Comparison of ENCODE assay signal across 8 mouse cellular contexts in genomic region chr15:9192685-9193084, GRCm38 (mm10). TPM values are rescaled to one million over a fixed set of nuclear protein-coding genes. Genes with fewer than 3 reads are reported as not detected.
DNase-seq lines count a peak whose midpoint lies in the region; ATAC-seq and TF ChIP-seq lines count a peak whose summit lies in the region.
"Not testable (repeated sequence)": the region's sequence is repeated elsewhere in the genome, so short reads cannot be mapped to it uniquely, and the experiment has no call there.

No protein-coding gene starts in this region.

- not testable (repeated sequence) for H3K9me3 ChIP-seq in MEL (replicated peaks; ENCODE audit: insufficient read depth, low read length); forebrain, embryonic 14.5 days (replicated peaks; ENCODE audit: control insufficient read depth, low read length); stomach, postnatal 0 days (ENCODE audit: control insufficient read depth, low read length)

- not testable (repeated sequence) for H3K27ac ChIP-seq in MEL (ENCODE audit: control insufficient read depth, low read depth, low read length); forebrain, embryonic 14.5 days (ENCODE audit: low read depth, low read length); liver, adult 2 months (replicated peaks; ENCODE audit: insufficient read depth, low read depth, low read length); stomach, postnatal 0 days (replicated peaks)

- ATAC-seq in forebrain, embryonic 14.5 days; stomach, postnatal 0 days (ENCODE audit: low FRiP score, low TSS enrichment): not testable (repeated sequence)
- peak; percentile 46 for ATAC-seq in inflammation-experienced regulatory T-cells, adult 6 months
- ATAC-seq in megakaryocyte-erythroid progenitor cell, adult 5-6 weeks (replicated peaks; ENCODE audit: low FRiP score, low TSS enrichment, poor library complexity, severe bottlenecking), result 0 out of 2 replicates have a peak, but pooled peaks have one; percentile 63

- peak; percentile 76 for TF ChIP-seq RAD21 in MEL (IDR thresholded peaks at IDR 0.05; ENCODE audit: low read depth, low read length)

- not testable (repeated sequence) for TF ChIP-seq POLR2A in MEL (IDR thresholded peaks at IDR 0.05; ENCODE audit: control insufficient read depth in 1 of 2, insufficient read depth in 1 of 2, low read depth in 1 of 2, low read length in 2 of 2, poor library complexity in 1 of 2); brain, embryonic 14.5 days (IDR thresholded peaks at IDR 0.05; ENCODE audit: borderline replicate concordance, extremely low read depth, insufficient read depth, insufficient read length, poor library complexity, severe bottlenecking); liver, adult 2 months (IDR thresholded peaks at IDR 0.05; ENCODE audit: extremely low read depth, insufficient read depth, low read length)

- TF ChIP-seq CTCF in MEL (IDR thresholded peaks at IDR 0.05 in 2 of 3, conservative IDR thresholded peaks at IDR 0.05 in 1 of 3; ENCODE audit: control insufficient read depth in 1 of 3, insufficient read depth in 1 of 3, low read depth in 2 of 3, low read length in 3 of 3, poor library complexity in 1 of 3, severe bottlenecking in 1 of 3), result peak in 2 of 3 experiments; percentile 33 to 71; a peak in 4 of 6 replicates
- TF ChIP-seq CTCF in brain, embryonic 14.5 days (IDR thresholded peaks at IDR 0.05; ENCODE audit: borderline replicate concordance, extremely low read depth, insufficient read depth, insufficient read length), result peak; percentile 9; the same call in 1 of the 2 replicates
- TF ChIP-seq CTCF in liver, adult 2 months (IDR thresholded peaks at IDR 0.05; ENCODE audit: low read depth, low read length), result not testable (repeated sequence)
- peak; percentile 54 for TF ChIP-seq CTCF in stomach, postnatal 0 days (IDR thresholded peaks at IDR 0.05; ENCODE audit: low read depth)

- H3K9ac ChIP-seq in MEL (ENCODE audit: control insufficient read depth, low read depth, low read length, poor library complexity, severe bottlenecking); forebrain, embryonic 14.5 days (ENCODE audit: low read length); liver, adult 2 months (ENCODE audit: low read depth, low read length); stomach, postnatal 0 days (ENCODE audit: low read length): not testable (repeated sequence)

- H3K4me3 ChIP-seq in MEL (ENCODE audit: control insufficient read depth in 1 of 2, insufficient read depth in 1 of 2, low read depth in 2 of 2, low read length in 2 of 2); forebrain, embryonic 14.5 days (ENCODE audit: low read depth, low read length); liver, adult 2 months (ENCODE audit: insufficient read depth, low read depth, low read length); stomach, postnatal 0 days (ENCODE audit: low read depth, low read length): not testable (repeated sequence)

- not testable (repeated sequence) for TF ChIP-seq EP300 in MEL (IDR thresholded peaks at IDR 0.05; ENCODE audit: low read depth in 1 of 2, low read length in 2 of 2); stomach, postnatal 0 days (optimal IDR thresholded peaks at IDR 0.05)

- not testable (repeated sequence) for H3K36me3 ChIP-seq in MEL (ENCODE audit: control insufficient read depth in 1 of 2, insufficient read depth in 2 of 2, low read length in 2 of 2); stomach, postnatal 0 days (ENCODE audit: control insufficient read depth, insufficient read depth, low read length)
- peaks cover 34% of the 10 kb centered on the region for H3K36me3 ChIP-seq in forebrain, embryonic 14.5 days (ENCODE audit: control insufficient read depth, insufficient read depth, low read length)
- H3K36me3 ChIP-seq in liver, adult 2 months (ENCODE audit: control insufficient read depth, insufficient read depth, low read length), result peaks cover 29% of the 10 kb centered on the region

- not testable (repeated sequence) for H3K4me2 ChIP-seq in forebrain, embryonic 14.5 days (ENCODE audit: low read length); stomach, postnatal 0 days (replicated peaks; ENCODE audit: low read depth)

- not testable (repeated sequence) for H3K27me3 ChIP-seq in MEL (ENCODE audit: control insufficient read depth in 1 of 2, insufficient read depth in 2 of 2, low read length in 2 of 2); forebrain, embryonic 14.5 days (replicated peaks; ENCODE audit: control insufficient read depth, insufficient read depth, low read length); liver, adult 2 months (ENCODE audit: control insufficient read depth, insufficient read depth, low read length); stomach, postnatal 0 days (ENCODE audit: control insufficient read depth, insufficient read depth, low read length)

- not testable (repeated sequence) for H3K79me2 ChIP-seq in MEL (ENCODE audit: control insufficient read depth, insufficient read depth, low read length, poor library complexity); liver, adult 2 months (ENCODE audit: control insufficient read depth, insufficient read depth, low read length)

- not testable (repeated sequence) for H3K4me1 ChIP-seq in MEL (ENCODE audit: control insufficient read depth in 1 of 2, insufficient read depth in 2 of 2, low read length in 2 of 2); forebrain, embryonic 14.5 days (ENCODE audit: control insufficient read depth, insufficient read depth, low read length); liver, adult 2 months (ENCODE audit: control insufficient read depth, insufficient read depth, low read length); stomach, postnatal 0 days (replicated peaks; ENCODE audit: control insufficient read depth, insufficient read depth)

- DNase-seq in A20 (ENCODE audit: low read depth, low spot score) (peak; percentile 34), MEL (ENCODE audit: low read depth, low spot score) (peak; percentile 65)
- DNase-seq in brain, embryonic 14.5 days (ENCODE audit: low read depth), result peak; percentile 15
- peak; percentile 7 for DNase-seq in forebrain, embryonic 14.5 days (ENCODE audit: low spot score)
- peak; percentile 28 for DNase-seq in liver, adult 2 months (ENCODE audit: extremely low read depth, low read depth, low spot score)
- not testable (repeated sequence) for DNase-seq in stomach, postnatal 0 days (ENCODE audit: low spot score)

TF ChIP-seq in MEL, 35 proteins besides CTCF, POLR2A, EP300 and RAD21:
- peak; percentile 71 for TF ChIP-seq USF1 (IDR thresholded peaks at IDR 0.05; ENCODE audit: low read depth, low read length)
- peak; percentile 39; the same call in 1 of the 2 replicates for TF ChIP-seq MAX (IDR thresholded peaks at IDR 0.05; ENCODE audit: low read length)
- peak; percentile 52 for TF ChIP-seq ZC3H11A (IDR thresholded peaks at IDR 0.05; ENCODE audit: low read depth, low read length)
- peak; percentile 72 for TF ChIP-seq SMC3 (IDR thresholded peaks at IDR 0.05; ENCODE audit: low read depth, low read length)
- TF ChIP-seq MYC (IDR thresholded peaks at IDR 0.05; ENCODE audit: low read depth, low read length), result peak; percentile 49; the same call in 1 of the 2 replicates

RNA-seq across cellular contexts. Expression of gene Skp2, which starts 37.5 kb away (rescaled TPM):
- 40.2 and 46.9 TPM in 2 replicates for total RNA-seq in MEL (2012; rRNA removed)
- 10 to 100 TPM in 1 of 2 experiments, not detected in 1; 61.4 TPM for polyA plus RNA-seq in MEL (2012; ENCODE audit: insufficient read depth in 1 of 2, insufficient read length in 2 of 2, low read depth in 1 of 2, low replicate concordance in 2 of 2, missing spikeins in 1 of 2)
- polyA plus RNA-seq in brain, embryonic 14.5 days (2012; rRNA removed), result 10.9 and 15.7 TPM in 2 replicates
- polyA plus RNA-seq in forebrain, embryonic 14.5 days (2014; fragmentation: Nextera tagmentation; extraction: Ambion mirVana), result 49.2 and 55.7 TPM in 2 replicates
- polyA plus RNA-seq in inflammation-experienced regulatory T-cells, adult 6 months (2017; shearing (Covaris generic)), result 1 to 10 TPM; 3.9 to 9.8 (median 6.3) TPM
- total RNA-seq in liver, adult 2 months (2014; rRNA removed), result 1.6 and 1.7 TPM in 2 replicates
- 0.29 and 0.62 TPM in 2 replicates for polyA plus RNA-seq in liver, adult 2 months (2012; rRNA removed)
- total RNA-seq in megakaryocyte-erythroid progenitor cell, adult 5-6 weeks (2014; fragmentation: Nextera tagmentation), result 30.6 and 31.0 TPM in 2 replicates
- total RNA-seq in megakaryocyte-erythroid progenitor cell, adult 5-6 weeks (2017), result 13.1 and 15.7 TPM in 2 replicates
- 8.6 and 9.7 TPM in 2 replicates for polyA plus RNA-seq in stomach, postnatal 0 days (2015; fragmentation: Nextera tagmentation; extraction: Ambion mirVana)

RNA-seq across cellular contexts. Expression of gene Lmbrd2, which starts 52.3 kb away (rescaled TPM):
- total RNA-seq in MEL (2012; rRNA removed), result 7.9 and 8.9 TPM in 2 replicates
- 10 to 100 TPM in 1 of 2 experiments, 1 to 10 TPM in 1; 8.2 to 62.9 TPM for polyA plus RNA-seq in MEL (2012; ENCODE audit: insufficient read depth in 1 of 2, insufficient read length in 2 of 2, low read depth in 1 of 2, low replicate concordance in 2 of 2, missing spikeins in 1 of 2)
- 11.0 and 14.5 TPM in 2 replicates for polyA plus RNA-seq in brain, embryonic 14.5 days (2012; rRNA removed)
- polyA plus RNA-seq in forebrain, embryonic 14.5 days (2014; fragmentation: Nextera tagmentation; extraction: Ambion mirVana), result 5.0 and 7.3 TPM in 2 replicates
- polyA plus RNA-seq in inflammation-experienced regulatory T-cells, adult 6 months (2017; shearing (Covaris generic)), result 1 to 10 TPM; 2.8 to 5.0 (median 3.8) TPM
- total RNA-seq in liver, adult 2 months (2014; rRNA removed), result 38.4 and 40.8 TPM in 2 replicates
- 17.0 and 23.7 TPM in 2 replicates for polyA plus RNA-seq in liver, adult 2 months (2012; rRNA removed)
- 6.8 and 8.0 TPM in 2 replicates for total RNA-seq in megakaryocyte-erythroid progenitor cell, adult 5-6 weeks (2014; fragmentation: Nextera tagmentation)
- total RNA-seq in megakaryocyte-erythroid progenitor cell, adult 5-6 weeks (2017), result 22.4 and 23.2 TPM in 2 replicates
- polyA plus RNA-seq in stomach, postnatal 0 days (2015; fragmentation: Nextera tagmentation; extraction: Ambion mirVana), result 2.7 and 3.1 TPM in 2 replicates
